Mouse (Mus musculus): ENCODE data around the gene Pde4c.
A peak's percentile ranks its signal among the peaks of the same experiment; 100 is the strongest.

Pde4c gene

DNA sequence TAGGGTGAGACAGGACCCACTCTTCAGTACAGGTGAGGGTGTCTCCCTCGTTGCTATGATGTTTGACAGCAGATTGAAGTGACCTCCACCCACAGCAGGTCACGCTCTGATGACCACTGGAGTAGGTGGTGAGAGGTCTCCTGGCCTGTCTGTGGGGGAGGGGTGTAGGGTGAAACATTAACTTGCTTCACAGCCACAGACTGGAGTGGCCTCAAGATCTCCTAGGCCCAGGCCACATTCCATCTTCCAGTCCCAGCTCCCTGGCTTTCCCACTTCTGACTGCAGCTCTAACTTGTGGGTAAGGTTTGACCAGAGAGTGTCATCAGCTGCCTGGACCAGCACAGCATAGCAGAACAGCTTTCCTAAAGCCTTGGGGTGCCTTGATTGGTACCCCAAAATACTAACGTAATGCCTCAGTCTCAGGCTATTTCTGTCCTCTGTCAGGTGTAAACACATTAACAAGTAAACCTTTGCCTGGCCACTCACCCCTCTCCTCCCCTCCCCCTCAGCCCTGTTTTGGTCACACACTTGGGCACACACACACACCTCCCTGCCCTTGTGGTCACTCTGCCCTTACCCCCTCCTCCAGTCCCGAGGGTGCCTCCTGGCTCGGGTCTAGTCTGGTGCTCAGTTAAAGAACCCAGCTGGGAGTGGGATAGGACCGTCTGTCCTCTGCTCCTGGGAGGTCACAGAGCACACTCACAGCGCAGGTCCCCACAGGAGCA, at the start of gene Pde4c:
Gene Pde4c, plus strand, starts transcription at position 235 of the 725 bp plus-strand sequence.
- no peak for DNase-seq (ENCODE audit: low spot score in 2 of 2)

DNA sequence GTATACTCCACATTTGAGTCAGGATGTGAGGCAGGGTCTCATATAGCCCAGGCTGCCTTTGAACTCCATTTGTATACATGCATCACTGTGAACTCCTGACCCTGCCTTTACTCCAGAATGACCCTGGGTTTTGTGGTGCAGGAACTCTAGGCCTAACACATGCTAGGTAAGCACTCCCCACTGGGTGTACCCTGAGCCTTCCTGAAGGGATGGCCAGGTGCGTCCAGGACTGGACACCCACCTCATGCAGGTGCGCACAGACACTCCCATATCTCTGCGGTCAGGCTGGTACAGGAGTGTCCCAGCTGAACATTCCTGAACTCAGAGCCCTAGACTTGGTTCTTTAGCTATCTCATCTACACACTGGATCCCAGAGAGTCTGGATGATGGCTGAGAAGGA, 49.4 kb upstream of the Pde4c start:
- no peak for DNase-seq (ENCODE audit: low spot score in 2 of 2)

DNA sequence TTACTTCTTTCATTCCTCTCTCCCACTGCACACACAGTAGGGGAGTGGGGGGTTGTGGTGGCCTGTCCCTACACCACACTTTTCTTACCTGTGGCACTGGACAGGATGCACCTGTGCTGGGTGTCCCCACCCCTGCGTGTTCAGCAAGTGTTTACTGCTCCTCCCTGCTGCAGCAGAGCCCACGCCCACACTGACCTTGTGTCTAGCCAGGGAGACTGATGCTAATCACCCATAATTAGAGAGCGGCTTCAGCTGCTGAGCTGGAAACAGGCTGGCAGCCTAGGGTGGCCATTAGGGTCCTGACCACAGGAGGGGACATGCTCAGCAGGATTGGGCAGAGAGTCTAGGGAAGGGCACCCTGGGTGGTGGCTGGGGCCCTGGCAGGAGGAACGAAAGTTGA, 48.8 kb upstream of the Pde4c start:
- no peak for DNase-seq (ENCODE audit: low spot score in 2 of 2)

DNA sequence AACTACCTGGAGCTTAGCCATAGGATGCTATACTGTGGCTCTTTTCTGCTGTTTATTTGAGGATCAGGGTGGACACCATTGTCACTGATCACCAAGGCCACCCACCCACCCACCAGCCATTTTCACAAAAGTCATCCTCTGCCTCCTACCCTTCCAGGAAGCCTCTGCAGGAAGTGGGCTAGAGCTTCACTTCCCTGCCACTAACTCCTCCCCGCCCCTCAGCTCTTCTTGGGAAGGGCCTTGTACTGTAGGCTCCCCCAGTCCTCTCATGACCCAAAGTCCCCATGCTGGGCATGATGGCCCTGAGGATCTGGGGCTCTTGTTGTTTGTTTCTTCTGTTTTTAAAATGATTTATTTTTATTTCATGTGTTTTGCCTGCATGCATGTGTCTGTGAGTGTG, 48.2 kb upstream of the Pde4c start:
- DNase-seq (ENCODE audit: low spot score in 2 of 2) = no peak

DNA sequence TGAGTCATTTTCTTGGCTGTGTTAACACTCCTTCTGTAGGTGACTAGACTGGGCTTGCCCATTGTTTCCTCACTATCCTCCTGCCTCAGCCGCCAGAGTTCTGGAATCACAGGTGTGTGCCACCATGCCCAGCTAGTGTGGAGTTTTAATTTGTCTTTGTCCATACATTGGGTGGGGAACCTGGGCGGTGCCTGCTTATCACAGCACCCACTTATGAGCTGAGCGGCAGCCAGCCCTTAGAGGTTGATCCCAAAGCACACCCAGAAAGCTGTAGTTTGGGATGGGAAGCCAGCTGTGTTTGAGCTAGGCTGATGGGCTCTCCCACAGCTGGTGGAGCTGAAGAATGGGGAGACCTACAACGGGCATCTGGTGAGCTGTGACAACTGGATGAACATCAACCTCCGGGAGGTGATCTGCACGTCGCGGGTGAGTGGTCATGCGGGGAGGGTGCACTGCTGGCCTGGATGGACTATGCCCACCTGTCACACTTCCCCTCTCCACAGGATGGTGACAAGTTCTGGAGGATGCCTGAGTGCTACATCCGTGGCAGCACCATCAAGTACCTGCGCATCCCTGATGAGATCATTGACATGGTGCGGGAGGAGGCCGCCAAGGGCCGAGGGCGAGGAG, 46.0 kb upstream of the Pde4c start:
- no peak for DNase-seq (ENCODE audit: low spot score in 2 of 2)

DNA sequence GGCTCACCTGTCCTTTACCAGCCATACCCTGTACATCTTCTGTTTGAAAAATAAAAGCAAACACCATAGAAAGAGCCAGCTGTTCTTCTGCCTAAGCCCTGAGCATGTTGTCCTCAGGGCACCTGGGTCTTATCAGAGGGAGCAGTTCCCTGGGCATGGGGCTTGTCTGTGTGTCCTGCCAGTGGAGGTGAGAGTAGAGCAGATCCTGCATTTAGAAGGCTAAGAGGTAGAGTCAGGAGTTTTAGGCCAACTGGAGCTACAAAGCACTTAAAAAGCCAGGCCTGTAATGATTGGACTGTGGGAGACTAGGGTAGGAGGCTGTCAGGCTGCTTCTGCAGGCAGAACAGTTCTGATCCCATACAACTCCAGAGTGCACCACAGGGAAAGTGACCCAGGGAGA, 44.8 kb upstream of the Pde4c start:
- no peak for DNase-seq (ENCODE audit: low spot score in 2 of 2)

DNA sequence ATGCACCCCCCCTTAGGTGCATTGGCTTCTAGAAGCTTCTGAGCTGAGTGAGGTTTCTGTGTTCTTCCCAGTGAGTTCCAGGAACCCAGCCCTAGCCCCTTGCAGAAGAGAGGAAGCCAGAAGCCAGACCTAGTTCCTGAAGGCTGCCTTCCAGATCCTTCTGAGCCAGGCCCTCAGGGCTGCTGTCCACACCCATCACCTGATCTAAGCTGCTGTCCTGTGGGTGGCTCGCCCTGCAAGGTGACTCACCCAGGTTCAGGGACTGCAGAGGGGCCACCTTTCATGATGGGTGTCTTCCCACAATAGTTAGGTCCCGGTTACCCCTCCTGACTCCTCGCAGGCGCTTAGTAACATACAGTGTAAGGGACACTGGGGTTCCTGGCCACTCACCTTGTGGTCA, 44.1 kb upstream of the Pde4c start:
- no peak for DNase-seq (ENCODE audit: low spot score in 2 of 2)

DNA sequence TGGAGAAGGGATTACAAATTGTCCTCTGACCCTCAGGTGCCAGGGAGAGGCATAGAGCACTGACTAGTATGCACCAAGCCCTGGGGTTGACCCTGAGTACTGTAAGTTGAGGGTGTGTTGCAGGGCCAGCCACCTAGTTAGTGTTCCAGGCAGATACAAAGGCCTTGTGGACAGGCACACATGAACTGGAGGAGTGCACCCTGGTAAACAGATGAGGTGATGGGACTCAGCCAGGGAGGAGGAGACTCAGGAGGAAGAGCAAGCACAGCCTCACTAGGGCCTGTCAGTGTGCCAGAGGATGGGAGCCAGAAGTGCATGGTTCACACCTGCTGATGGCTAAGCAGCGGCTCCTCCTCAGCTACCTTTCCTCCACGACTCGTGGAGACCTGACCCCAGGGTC, 43.5 kb upstream of the Pde4c start:
- no peak for DNase-seq (ENCODE audit: low spot score in 2 of 2)

DNA sequence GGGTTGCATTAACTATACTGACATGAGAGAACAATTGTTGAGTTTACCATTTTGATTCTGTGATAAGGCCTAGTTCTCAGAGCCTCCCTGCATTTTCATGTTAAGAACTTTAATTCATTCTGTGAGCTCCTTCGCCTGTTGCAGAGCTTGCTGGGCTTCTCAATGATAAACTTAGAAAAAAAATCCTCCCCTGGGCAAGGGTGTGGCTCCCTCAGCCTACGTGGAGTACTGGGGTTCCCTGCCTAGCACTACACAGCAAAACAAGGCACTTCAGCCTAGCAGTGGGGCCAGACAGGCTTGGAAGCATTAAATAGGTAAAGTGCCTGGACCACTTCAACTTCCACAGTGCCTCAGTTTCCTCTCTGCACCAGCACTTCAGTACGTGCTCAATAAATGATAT, 42.1 kb upstream of the Pde4c start:
- DNase-seq (ENCODE audit: low spot score in 2 of 2) = no peak

DNA sequence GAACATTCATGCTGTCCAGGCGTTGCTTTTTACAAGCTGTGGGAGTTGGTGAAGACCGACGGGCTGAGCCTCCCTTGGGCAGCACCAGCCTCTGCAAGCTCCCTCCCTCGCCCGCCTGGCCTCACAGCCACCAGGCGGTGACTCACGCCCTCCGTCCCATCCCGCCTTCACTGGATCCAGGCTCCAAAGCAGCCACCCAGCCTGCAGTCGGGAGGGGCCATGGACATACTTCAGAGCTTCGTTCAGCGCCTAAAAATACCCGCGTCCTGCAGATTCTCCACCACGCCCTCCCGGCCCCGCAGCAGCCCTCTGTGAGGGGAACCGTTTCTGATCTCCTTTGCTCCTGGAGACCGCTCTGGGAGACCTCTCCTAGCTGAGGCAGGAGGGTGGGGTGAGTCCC, 41.3 kb upstream of the Pde4c start:
- peak; percentile 58 to 81 for DNase-seq (ENCODE audit: low spot score in 2 of 2)

DNA sequence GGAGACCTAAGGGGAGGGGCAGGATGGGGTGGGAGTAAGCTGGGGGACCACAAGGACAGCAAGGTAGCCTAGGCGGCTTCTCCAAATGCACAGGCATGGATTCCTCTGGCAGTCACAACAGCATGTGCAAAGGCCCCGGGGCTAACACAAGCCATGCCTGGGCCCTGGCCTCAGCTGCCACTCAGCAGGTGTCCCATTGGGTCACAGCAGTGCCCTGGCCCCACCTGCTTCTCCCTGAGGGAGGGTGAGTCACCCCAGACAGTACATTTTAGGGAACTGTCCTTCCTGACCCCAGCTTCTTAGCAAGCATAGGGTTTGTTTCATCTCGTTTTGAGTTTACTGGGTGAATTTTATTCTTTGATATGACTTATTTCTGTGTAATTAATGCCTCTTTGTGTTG, 40.8 kb upstream of the Pde4c start:
- DNase-seq (ENCODE audit: low spot score in 2 of 2) = no peak

DNA sequence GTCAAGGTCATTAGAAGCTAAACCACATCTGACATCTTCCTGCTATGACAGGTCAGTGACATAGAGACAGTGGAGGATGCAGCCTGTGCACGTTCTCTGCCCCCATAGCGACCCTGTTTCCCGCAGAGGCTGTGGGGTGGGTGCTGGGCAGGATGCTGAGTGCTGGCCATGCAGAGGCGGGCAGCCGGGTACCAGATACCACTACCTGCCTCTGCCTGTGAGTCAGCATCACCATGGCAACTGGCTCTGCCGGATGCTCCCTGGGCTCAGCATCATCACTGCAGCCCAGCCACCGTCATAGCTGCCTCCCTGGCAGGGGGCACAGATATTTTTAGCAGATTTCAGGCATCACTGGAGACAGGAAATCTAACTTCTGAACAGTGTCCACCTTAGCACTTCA, 39.2 kb upstream of the Pde4c start:
- no peak for DNase-seq (ENCODE audit: low spot score in 2 of 2)

DNA sequence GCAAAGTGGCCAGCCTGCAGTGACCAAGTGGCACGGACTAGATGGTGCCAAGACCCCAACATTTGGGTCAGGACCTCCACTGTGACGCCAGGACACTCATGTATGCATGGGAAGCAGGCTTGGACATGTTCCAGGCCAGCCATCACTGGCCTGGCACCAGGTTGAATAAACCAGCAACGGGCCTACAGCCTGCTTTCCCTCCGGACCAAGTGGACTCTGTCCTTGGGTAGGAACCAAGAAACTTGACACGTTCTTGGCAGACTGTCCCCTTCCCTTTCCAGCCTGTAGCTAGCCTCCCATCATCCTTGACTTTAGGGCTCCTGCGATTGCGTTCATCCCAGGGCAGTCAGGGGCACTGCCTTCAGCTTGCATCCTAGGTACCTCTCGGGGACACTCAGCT, 35.9 kb upstream of the Pde4c start:
- DNase-seq (ENCODE audit: low spot score in 2 of 2) = peak in 1 of 2 experiments; percentile 82

DNA sequence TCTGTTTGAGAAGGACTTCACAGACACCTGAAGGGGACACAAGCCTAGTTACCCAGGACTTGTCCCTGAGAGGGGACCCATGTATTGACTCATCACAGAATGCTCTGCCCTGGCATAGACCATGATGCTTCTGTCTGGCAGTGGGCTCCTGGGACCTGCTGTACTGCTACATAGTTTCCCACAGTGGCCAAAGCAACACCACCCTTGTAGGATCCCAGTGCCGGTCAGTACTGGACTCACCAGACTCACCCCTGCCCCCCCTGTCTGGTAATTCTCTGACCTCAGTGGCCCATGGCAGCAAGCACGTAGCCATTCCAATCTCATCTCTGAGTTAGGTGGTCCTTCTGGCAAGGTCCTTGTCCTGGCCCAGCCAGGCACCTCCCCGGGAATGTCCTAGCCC, 35.4 kb upstream of the Pde4c start:
- no peak for DNase-seq (ENCODE audit: low spot score in 2 of 2)

DNA sequence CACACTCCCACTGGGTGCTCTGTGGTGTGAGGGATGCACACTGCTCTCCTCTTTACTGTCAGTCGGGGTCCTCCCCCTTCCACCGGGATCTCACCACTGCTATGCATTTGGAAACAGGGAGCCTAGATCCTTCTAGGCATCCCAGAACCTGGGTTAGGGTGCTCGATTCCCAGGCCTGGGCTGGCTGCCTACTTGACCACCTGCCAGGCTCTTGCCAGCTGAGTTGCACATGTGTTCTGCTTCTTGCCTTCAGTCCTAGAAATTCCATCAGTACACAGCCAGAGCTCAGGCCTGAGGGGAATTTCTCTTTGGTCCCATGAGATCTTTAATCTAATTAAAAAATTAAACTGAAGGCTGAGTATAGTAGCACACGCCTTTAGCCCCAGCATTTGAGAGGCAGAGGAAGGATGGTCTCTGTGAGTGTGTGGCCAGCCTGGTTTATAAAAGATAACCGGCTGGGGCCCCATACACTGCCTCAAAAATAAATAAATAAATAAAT, 33.6 kb upstream of the Pde4c start:
- DNase-seq (ENCODE audit: low spot score in 2 of 2) = no peak

DNA sequence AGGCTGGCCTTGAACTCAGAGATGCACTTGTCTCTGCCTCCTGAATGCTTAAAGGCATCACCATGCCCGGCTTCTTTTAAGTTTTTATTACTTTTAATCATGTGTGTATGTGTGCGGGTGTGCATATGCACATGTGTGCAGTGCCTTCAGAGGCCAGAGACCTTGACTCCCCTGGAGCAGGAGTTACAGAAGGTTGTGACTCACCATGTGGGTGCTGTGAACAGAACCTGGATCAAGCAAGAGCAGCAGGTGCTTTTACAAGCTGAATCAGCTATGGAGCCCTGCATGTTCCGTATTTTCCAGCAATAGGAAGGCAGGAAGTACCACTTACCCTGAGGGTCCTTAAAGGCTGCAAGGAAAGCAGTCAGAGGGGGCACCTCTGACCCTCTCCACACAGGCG, 32.3 kb upstream of the Pde4c start:
- no peak for DNase-seq (ENCODE audit: low spot score in 2 of 2)

DNA sequence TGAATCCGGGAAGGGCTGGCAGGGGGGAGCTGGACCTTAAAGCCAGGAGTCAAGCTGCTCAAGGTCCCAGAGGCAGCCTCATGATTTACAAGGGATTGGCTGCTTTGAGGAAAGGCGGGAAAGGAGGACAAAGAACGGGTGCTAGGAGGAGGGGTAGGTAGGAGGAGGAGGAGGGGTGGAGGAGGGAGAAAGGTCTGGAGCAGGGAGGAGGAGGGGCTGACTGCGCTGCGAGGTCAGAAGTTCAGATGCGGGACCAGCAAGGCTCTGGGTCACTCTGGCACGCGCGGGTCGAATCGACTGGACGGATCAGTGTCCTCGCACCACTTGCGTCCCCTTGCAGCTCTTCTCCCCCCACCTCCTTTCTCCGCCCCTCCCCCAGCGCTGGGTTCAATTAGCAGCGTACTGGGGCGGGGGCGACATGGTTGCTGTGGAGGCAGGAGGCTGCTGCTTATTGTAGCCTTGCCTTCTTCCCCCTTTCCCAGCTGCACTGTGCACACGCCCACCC, 31.7 kb upstream of the Pde4c start:
- no peak for DNase-seq (ENCODE audit: low spot score in 2 of 2)

DNA sequence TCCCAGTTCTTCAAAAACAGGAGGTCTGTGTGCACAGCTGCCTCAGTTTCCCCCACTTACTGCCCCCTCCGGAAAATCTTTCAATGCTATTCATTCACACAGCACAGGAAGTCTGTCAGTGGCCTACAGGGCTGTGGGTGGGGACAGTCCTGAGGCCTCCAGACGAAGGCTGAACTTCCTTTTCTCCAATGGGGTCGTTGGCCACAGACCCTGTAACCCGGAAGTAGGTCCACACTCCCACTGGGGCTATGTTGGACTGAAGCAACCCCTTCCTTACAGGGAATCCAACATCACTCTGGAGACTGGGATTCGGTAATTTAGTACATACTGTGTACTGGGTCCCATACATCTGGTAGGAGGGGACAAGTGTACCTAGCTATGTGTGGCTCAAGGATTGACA, 29.9 kb upstream of the Pde4c start:
- DNase-seq (ENCODE audit: low spot score in 2 of 2) = no peak

DNA sequence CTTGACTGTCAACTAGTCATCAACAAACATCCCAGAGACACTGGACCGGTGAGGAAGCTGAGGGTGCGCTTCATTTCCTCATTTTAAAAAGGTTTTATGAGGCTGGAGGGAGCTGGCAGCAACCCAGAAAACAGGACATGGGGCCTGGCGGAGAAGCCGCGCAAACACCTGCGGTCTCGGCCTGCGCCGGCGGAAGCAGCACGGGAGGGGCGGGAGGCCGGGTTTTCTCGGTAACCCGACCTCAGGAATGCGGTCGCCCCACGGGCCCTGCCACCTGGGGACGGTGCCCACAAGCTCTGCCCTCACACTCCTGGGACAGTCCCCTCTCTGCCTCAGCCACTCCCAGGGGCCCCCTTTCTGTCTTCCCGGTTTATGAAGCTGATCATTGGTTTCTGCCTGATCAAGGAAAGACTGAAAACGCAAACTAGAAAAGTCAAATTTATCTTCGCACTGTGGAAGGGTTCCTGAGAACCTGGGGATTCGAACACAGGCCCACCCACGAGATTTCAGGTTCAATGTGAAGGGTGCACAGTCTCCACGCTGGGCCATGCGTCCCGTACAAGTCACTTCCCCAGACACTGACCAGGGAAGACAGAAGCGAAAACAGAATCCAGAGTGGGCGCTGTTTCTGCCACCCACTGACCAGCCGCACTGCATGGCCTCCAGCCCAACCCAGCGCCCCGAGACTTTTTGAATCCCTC, 28.1 kb upstream of the Pde4c start:
- peak; percentile 60 to 66 for DNase-seq (ENCODE audit: low spot score in 2 of 2)

DNA sequence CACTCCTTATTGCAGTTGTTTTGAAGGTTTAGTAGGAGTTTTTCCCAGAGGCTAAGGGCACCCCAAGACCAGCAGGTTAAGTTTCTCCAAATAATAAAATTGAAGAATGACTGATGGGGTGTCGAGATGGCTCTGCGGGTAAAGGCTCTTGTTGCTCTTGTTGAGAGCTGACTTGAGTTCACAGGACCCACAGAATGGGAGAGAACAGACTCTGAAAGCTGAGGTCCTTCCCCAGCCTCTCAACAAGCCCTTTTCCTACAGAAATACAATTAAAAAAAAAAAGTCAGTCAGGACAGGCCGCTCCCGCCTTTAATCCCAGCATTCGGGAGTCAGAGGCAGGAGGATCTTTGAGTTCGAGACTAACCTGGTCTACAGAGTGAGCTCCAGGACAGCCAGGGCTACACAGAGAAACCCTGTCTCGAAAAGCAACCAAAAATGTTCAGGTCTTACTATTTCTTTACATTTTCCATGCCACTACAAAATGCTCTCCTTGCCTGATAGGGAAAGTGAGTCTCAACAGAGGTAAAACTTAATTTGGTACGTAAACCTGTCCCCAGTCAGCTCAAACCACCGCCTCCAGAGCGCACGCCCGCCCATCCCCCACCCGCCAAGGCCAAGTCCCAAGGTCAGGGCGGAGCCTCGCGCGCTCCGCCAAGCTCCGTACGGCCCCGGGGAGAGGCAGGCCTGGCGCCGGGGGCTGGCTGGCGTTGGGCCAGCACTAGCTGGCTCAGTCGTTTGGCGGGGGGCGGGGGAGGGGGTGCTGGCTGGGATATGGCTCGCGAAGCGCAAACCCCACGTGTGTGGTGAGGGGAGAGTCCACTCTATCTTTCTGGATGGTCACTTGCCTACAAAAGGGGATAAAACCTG, 27.3 kb upstream of the Pde4c start:
- peak; percentile 43 to 70 for DNase-seq (ENCODE audit: low spot score in 2 of 2)

DNA sequence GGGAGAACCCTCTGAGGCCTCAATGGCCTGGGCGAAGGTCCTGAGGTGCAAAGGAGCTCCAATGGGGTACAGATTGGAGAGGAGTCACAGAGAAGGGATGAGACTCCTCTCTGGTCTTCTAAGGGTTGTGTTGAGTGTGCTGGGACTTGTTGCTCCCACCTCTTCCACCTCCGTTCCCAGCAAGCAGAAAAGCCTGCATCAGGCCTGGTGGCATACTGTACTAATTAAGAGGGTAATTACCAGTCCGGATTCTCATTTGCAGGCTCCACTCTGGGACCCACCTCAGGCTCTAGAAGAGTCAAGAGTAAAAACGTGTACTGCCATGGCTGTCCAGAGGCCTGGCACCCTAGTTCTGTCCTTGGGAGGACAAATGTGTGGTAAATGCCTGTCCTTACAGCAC, 26.6 kb upstream of the Pde4c start:
- DNase-seq (ENCODE audit: low spot score in 2 of 2) = no peak
